In the genomic region with DNA sequence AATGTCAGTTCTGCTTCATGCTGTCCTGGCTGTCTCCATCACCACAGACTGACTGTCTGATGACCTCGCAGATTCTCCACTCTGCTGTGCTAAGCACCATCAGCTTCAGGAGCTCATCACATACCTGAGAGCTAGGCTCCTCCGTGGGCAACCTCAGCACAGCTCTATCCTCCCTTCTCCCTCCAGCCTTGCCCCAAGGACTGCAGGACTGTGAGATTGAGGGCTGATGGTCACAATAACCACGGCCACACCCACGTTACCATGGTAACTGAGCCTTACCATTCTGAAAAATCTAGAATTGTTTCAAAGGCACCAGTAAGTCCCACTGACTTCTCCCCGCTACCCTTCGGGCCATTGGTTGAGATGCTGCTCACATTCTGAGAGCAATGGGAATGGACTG, we compare ENCODE assay signal across 15 mouse cellular contexts. TPM values are rescaled to one million over a fixed set of nuclear protein-coding genes. Genes with fewer than 3 reads are reported as not detected.
DNase-seq lines count a peak whose midpoint lies in the region; ATAC-seq and TF ChIP-seq lines count a peak whose summit lies in the region.
"Had no signal": no experiment of that assay in that cellular context is flagged by ENCODE, and none has a peak within 500 bp of the region (broad histone marks: within the 10 kb centered on the region; RNA-seq: fewer than 3 reads in every experiment).

No protein-coding gene starts in this region.

- no peak for TF ChIP-seq POLR2A in limb, embryonic 14.5 days (IDR thresholded peaks at IDR 0.05; ENCODE audit: borderline replicate concordance, extremely low read depth, insufficient read depth, insufficient read length)

- no peak overlapping the region for H3K4me3 ChIP-seq in forebrain, embryonic 12.5 days (replicated peaks)
- H3K4me3 ChIP-seq in forebrain, postnatal 0 days (ENCODE audit: low read depth, low read length), result no peak overlapping the region
- no peak overlapping the region for H3K4me3 ChIP-seq in kidney, embryonic 16.5 days (ENCODE audit: low read length)
- no peak overlapping the region for H3K4me3 ChIP-seq in limb, embryonic 14.5 days (replicated peaks; ENCODE audit: low read length)
- H3K4me3 ChIP-seq: erythroblast, embryonic 14.5 days had no signal

- no peak for TF ChIP-seq CTCF in forebrain, postnatal 0 days (IDR thresholded peaks at IDR 0.05; ENCODE audit: low read depth)

- H3K36me3 ChIP-seq in forebrain, embryonic 12.5 days (replicated peaks), result no peaks in the 10 kb centered on the region
- H3K36me3 ChIP-seq in forebrain, postnatal 0 days (ENCODE audit: insufficient read depth), result no peaks in the 10 kb centered on the region
- H3K36me3 ChIP-seq in kidney, embryonic 16.5 days (ENCODE audit: insufficient read depth, low read length), result no peaks in the 10 kb centered on the region
- H3K36me3 ChIP-seq in limb, embryonic 14.5 days (ENCODE audit: control insufficient read depth, insufficient read depth, low read length), result no peaks in the 10 kb centered on the region

- WGBS in forebrain, embryonic 12.5 days, result 46% methylated on average over 6 of the region's 6 CpGs
- 54% methylated on average over 6 of the region's 6 CpGs for WGBS in forebrain, postnatal 0 days
- WGBS in kidney, embryonic 16.5 days, result 66% methylated on average over 6 of the region's 6 CpGs
- WGBS in limb, embryonic 14.5 days, result 57% methylated on average over 6 of the region's 6 CpGs

- H3K9me3 ChIP-seq in forebrain, embryonic 12.5 days, result no peaks in the 10 kb centered on the region
- H3K9me3 ChIP-seq in forebrain, postnatal 0 days (ENCODE audit: low read length), result no peaks in the 10 kb centered on the region
- H3K9me3 ChIP-seq in kidney, embryonic 16.5 days (ENCODE audit: low read length), result no peaks in the 10 kb centered on the region
- no peaks in the 10 kb centered on the region for H3K9me3 ChIP-seq in limb, embryonic 14.5 days (ENCODE audit: control insufficient read depth, low read length)

- no peak for DNase-seq in forebrain, postnatal 0 days
- no peak for DNase-seq in kidney, postnatal 4 days
- peak; percentile 58 for DNase-seq in embryo, embryonic 11 days
- DNase-seq in limb, embryonic 14.5 days (ENCODE audit: low spot score), result no peak
- DNase-seq in adipocyte (ENCODE audit: low spot score), result no peak
- no peak for DNase-seq in natural killer cell, adult 2 months (ENCODE audit: low spot score in 2 of 2)
- DNase-seq: adrenal gland, postnatal 10 days; liver; lung, postnatal 14 days; retina, postnatal 1 day had no signal

- H3K4me1 ChIP-seq in forebrain, embryonic 12.5 days, result peaks cover 31% of the 10 kb centered on the region
- H3K4me1 ChIP-seq in forebrain, postnatal 0 days (ENCODE audit: insufficient read depth), result no peaks in the 10 kb centered on the region
- H3K4me1 ChIP-seq in kidney, embryonic 16.5 days (ENCODE audit: insufficient read depth, low read length), result peaks cover 31% of the 10 kb centered on the region
- peaks cover 26% of the 10 kb centered on the region for H3K4me1 ChIP-seq in limb, embryonic 14.5 days (ENCODE audit: control insufficient read depth, insufficient read depth, low read length)

- H3K27me3 ChIP-seq in forebrain, embryonic 12.5 days, result no peaks in the 10 kb centered on the region
- no peaks in the 10 kb centered on the region for H3K27me3 ChIP-seq in forebrain, postnatal 0 days (ENCODE audit: insufficient read depth, low read length)
- no peaks in the 10 kb centered on the region for H3K27me3 ChIP-seq in kidney, embryonic 16.5 days (ENCODE audit: insufficient read depth, low read length)
- no peaks in the 10 kb centered on the region for H3K27me3 ChIP-seq in limb, embryonic 14.5 days (ENCODE audit: control insufficient read depth, insufficient read depth, low read length)

- H3K9ac ChIP-seq in forebrain, embryonic 12.5 days, result no peak overlapping the region
- no peak overlapping the region for H3K9ac ChIP-seq in forebrain, postnatal 0 days
- no peak overlapping the region for H3K9ac ChIP-seq in kidney, embryonic 16.5 days (replicated peaks; ENCODE audit: low read length)
- no peak overlapping the region for H3K9ac ChIP-seq in limb, embryonic 14.5 days (ENCODE audit: low read depth, low read length, severe bottlenecking)

- no peak overlapping the region for H3K4me2 ChIP-seq in forebrain, embryonic 12.5 days
- no peak overlapping the region for H3K4me2 ChIP-seq in forebrain, postnatal 0 days (ENCODE audit: low read depth)
- no peak overlapping the region for H3K4me2 ChIP-seq in kidney, embryonic 16.5 days (replicated peaks; ENCODE audit: low read depth, low read length)
- no peak overlapping the region for H3K4me2 ChIP-seq in limb, embryonic 14.5 days (replicated peaks; ENCODE audit: low read depth, low read length, severe bottlenecking)

- peak; percentile 61; the same call in 1 of the 2 replicates for ATAC-seq in forebrain, embryonic 12.5 days (ENCODE audit: low FRiP score)
- ATAC-seq in forebrain, postnatal 0 days, result no peak
- ATAC-seq in kidney, embryonic 16.5 days (ENCODE audit: low FRiP score, low TSS enrichment), result no peak
- ATAC-seq in limb, embryonic 14.5 days (ENCODE audit: low FRiP score, low read depth), result no peak
- ATAC-seq: intestine, embryonic 16.5 days had no signal

- H3K27ac ChIP-seq in forebrain, embryonic 12.5 days, result 0 out of 2 replicates have a peak overlapping the region, but pooled peaks have one; percentile 9
- no peak overlapping the region for H3K27ac ChIP-seq in forebrain, postnatal 0 days (ENCODE audit: low read depth, low read length)
- H3K27ac ChIP-seq in kidney, embryonic 16.5 days (ENCODE audit: low read length), result 0 out of 2 replicates have a peak overlapping the region, but pooled peaks have one; percentile 82
- H3K27ac ChIP-seq in limb, embryonic 14.5 days (replicated peaks; ENCODE audit: low read depth, low read length), result 0 out of 2 replicates have a peak overlapping the region, but pooled peaks have one; percentile 76

RNA-seq across cellular contexts. Expression of gene Amotl1, which starts 1.5 kb away (rescaled TPM):
- polyA plus RNA-seq in forebrain, embryonic 12.5 days (2016; fragmentation: Nextera tagmentation; extraction: Ambion mirVana), result 14.1 and 14.8 TPM in 2 replicates
- total RNA-seq in forebrain, postnatal 0 days (2014; rRNA removed), result 21.8 and 31.4 TPM in 2 replicates
- 3.1 and 5.2 TPM in 2 replicates for polyA plus RNA-seq in forebrain, postnatal 0 days (2015; fragmentation: Nextera tagmentation; extraction: Ambion mirVana)
- polyA plus RNA-seq in kidney, embryonic 16.5 days (2015; fragmentation: Nextera tagmentation; extraction: Ambion mirVana), result 21.3 and 21.9 TPM in 2 replicates
- polyA plus RNA-seq in limb, embryonic 14.5 days (2012; rRNA removed), result 53.9 and 56.2 TPM in 2 replicates
- 47.7 and 49.7 TPM in 2 replicates for polyA plus RNA-seq in limb, embryonic 14.5 days (2014; fragmentation: Nextera tagmentation; extraction: Ambion mirVana)
- total RNA-seq: granulocyte monocyte progenitor cell, adult 5-6 weeks had no signal
